Mouse (Mus musculus): ENCODE data around the gene Tmem165. TPM values are rescaled to one million over a fixed set of nuclear protein-coding genes. Genes with fewer than 3 reads are reported as not detected.

Gene Tmem165
- total RNA-seq, 2 experiments from 2014 or later = 63.7 to 65.0 TPM

- no peak for DNase-seq (ENCODE audit: low spot score in 2 of 2)
These were observed 60.2 kb downstream of the Tmem165 start for GRCm38 (mm10) chr5:76243929-76244328.

DNA sequence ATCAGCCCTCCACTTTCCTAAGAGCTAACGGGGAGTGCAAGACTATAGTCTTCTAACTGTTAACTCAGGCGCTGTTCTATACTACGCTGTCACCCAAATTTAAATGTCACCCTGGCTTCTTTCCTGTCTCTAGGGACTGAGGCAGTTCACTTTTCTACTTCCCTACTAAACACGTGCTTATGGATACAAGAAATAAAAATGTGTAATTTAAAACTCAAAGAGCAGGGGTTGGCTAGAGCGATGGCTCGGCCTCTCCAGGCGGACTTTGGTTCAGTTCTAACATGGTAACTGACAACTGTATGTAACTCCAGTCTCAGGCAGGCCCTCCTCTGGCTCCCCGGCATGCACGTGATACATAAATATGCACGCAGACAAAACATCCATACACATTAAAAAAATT lies 60.8 kb downstream of the Tmem165 start:
- DNase-seq (ENCODE audit: low spot score in 2 of 2) = no peak

DNA sequence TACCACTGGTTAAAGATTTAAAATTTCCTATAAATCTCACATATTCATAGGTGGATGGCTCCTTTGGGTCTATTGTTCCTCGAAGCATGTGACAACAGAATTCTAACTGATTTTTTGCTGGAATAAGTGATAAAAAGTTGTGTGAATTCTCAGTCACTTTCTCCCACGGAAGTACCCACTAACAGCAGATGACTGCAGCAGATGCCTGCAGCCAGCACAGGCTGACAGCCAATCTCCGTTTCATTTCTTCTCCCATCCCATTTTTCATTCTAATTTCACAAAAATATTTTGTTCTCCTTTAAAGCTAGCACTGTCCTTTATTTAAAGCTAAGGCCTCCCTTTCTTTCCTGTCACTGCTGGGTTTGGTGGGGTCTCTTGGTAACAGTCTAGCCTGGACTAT lies 61.7 kb downstream of the Tmem165 start:
- DNase-seq (ENCODE audit: low spot score in 2 of 2) = no peak

DNA sequence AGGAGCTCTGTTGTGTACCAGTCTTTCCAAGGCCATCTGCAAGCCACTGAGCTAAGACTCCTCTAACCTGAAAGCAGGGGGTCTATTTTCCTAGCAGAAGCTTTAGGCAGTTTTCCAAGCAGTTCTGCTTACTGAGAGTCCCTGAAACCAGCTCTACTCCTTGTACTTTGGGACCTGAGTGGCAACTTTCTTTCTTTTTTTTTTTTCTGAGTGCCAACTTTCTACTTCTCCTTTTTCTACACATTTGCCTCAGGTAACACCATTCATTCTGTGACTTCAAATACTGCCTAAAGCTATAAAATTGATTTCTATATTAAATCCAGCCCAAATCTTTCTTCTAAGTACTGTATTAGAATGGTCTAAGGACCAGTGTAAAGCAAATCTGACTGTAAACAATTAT lies 62.9 kb downstream of the Tmem165 start:
- DNase-seq (ENCODE audit: low spot score in 2 of 2) = no peak

DNA sequence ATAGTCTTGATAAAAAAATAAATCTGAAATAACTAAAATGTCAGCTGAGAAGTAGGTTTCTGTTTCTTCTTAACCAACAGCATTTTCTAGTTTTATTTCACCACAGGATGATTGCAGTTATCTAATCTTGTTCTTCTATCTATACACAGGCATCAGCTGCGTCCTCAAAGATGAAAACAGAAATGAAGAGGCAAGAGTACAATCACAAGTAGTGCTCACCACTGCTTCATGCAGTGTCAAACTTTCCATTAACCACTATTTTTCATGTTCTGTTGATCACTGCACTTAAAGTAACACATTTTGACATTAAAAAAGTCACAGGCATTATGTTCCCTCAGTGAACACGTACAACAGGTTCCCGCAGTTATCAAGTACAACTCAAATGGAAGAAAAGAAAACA lies 67.3 kb downstream of the Tmem165 start:
- DNase-seq (ENCODE audit: low spot score in 2 of 2) = no peak

Other genes starting within 250 kb of the Tmem165 start
- gene Kdr, start 205.4 kb upstream of the Tmem165 start, total RNA-seq (2021) = 10 to 100 TPM; 47.8 to 51.3 TPM
- gene Srd5a3, start 43.6 kb upstream of the Tmem165 start, total RNA-seq (2021) = 10 to 100 TPM; 15.8 to 17.1 TPM
- 10 to 100 TPM; 20.5 to 25.1 TPM for gene Clock, start 120.9 kb downstream of the Tmem165 start, total RNA-seq (2021)
- gene Pdcl2, start 147.3 kb downstream of the Tmem165 start, total RNA-seq (2021) = not detected
- gene Nmu, start 179.9 kb downstream of the Tmem165 start, total RNA-seq (2021) = under 1 TPM in 1 of 2 experiments, not detected in 1; 0.56 TPM

All from gastrocnemius, postnatal 4 days (tissue).